Mouse (Mus musculus): ENCODE results near the gene Aif1. TPM values are rescaled to one million over a fixed set of nuclear protein-coding genes. Genes with fewer than 3 reads are reported as not detected.
A peak's percentile ranks its signal among the peaks of the same experiment; 100 is the strongest.
"Not testable (repeated sequence)": the region's sequence is repeated elsewhere in the genome, so short reads cannot be mapped to it uniquely, and the experiment has no call there.

Gene Aif1
- polyA plus RNA-seq, 1 experiment = 17.2 TPM

- not testable (repeated sequence) for DNase-seq (ENCODE audit: extremely low spot score in 1 of 2, low spot score in 1 of 2)
Measured at GRCm38 (mm10) chr17:35123287-35123686, 52.6 kb downstream of the Aif1 start.

GRCm38 (mm10) chr17:35121871-35122303 is 54.0 kb downstream of the Aif1 start, which contains the start of gene Csnk2b:
Gene Csnk2b, minus strand, starts transcription at chr17:35122053.
- peak; percentile 69 to 82 for DNase-seq (ENCODE audit: extremely low spot score in 1 of 2, low spot score in 1 of 2)

GRCm38 (mm10) chr17:35121143-35121799 is 54.6 kb downstream of the Aif1 start, which contains the start of gene Gpank1:
Gene Gpank1, plus strand, starts transcription at chr17:35121455.
- peak; percentile 98 for DNase-seq (ENCODE audit: extremely low spot score in 1 of 2, low spot score in 1 of 2)

Other genes starting within 250 kb of the Aif1 start
- 48.7 and 53.6 TPM in 2 replicates for gene Neu1, start 244.8 kb downstream of the Aif1 start, polyA plus RNA-seq (2012; rRNA removed)
- 10.9 and 13.4 TPM in 2 replicates for gene Hspa1b, start 216.8 kb downstream of the Aif1 start, polyA plus RNA-seq (2012; rRNA removed)
- 0.20 TPM in 1 of 2 replicates, not detected in the other for gene Gm20481, start 206.2 kb downstream of the Aif1 start, polyA plus RNA-seq (2012; rRNA removed)
- 13.8 and 14.6 TPM in 2 replicates for gene Hspa1a, start 203.9 kb downstream of the Aif1 start, polyA plus RNA-seq (2012; rRNA removed)
- gene Hspa1l, start 203.4 kb downstream of the Aif1 start, polyA plus RNA-seq (2012; rRNA removed) = 0.40 and 0.74 TPM in 2 replicates
- gene Lsm2, start 194.2 kb downstream of the Aif1 start, polyA plus RNA-seq (2012; rRNA removed) = 43.9 and 49.7 TPM in 2 replicates
- gene Vars, start 175.1 kb downstream of the Aif1 start, polyA plus RNA-seq (2012; rRNA removed) = 48.2 and 55.1 TPM in 2 replicates
- gene Vwa7, start 159.5 kb downstream of the Aif1 start, polyA plus RNA-seq (2012; rRNA removed) = 0.48 and 0.59 TPM in 2 replicates
- gene Sapcd1, start 148.1 kb downstream of the Aif1 start, polyA plus RNA-seq (2012; rRNA removed) = 1.5 and 2.6 TPM in 2 replicates
- 1.5 and 2.0 TPM in 2 replicates for gene Msh5, start 129.3 kb downstream of the Aif1 start, polyA plus RNA-seq (2012; rRNA removed)
- gene Clic1, start 126.1 kb downstream of the Aif1 start, polyA plus RNA-seq (2012; rRNA removed) = 26.4 and 28.5 TPM in 2 replicates
- gene Ddah2, start 117.0 kb downstream of the Aif1 start, polyA plus RNA-seq (2012; rRNA removed) = 40.8 and 42.8 TPM in 2 replicates
- gene Ly6g6c, start 110.7 kb downstream of the Aif1 start, polyA plus RNA-seq (2012; rRNA removed) = not detected in 2 replicates
- gene Mpig6b, start 109.9 kb downstream of the Aif1 start, polyA plus RNA-seq (2012; rRNA removed) = 0.04 TPM in 2 replicates
- 65.5 and 71.7 TPM in 2 replicates for gene Ly6g6e, start 99.2 kb downstream of the Aif1 start, polyA plus RNA-seq (2012; rRNA removed)
- 2.3 and 2.9 TPM in 2 replicates for gene Ly6g6d, start 98.0 kb downstream of the Aif1 start, polyA plus RNA-seq (2012; rRNA removed)
- gene Ly6g6f, start 90.5 kb downstream of the Aif1 start, polyA plus RNA-seq (2012; rRNA removed) = 0.10 and 0.27 TPM in 2 replicates
- 144 and 159 TPM in 2 replicates for gene Abhd16a, start 86.8 kb downstream of the Aif1 start, polyA plus RNA-seq (2012; rRNA removed)
- 0.38 TPM in 1 of 2 replicates, not detected in the other for gene Ly6g5c, start 67.8 kb downstream of the Aif1 start, polyA plus RNA-seq (2012; rRNA removed)
- gene Ly6g5b, start 60.6 kb downstream of the Aif1 start, polyA plus RNA-seq (2012; rRNA removed) = 1.2 and 2.0 TPM in 2 replicates
- gene Gpank1, start 54.6 kb downstream of the Aif1 start, polyA plus RNA-seq (2012; rRNA removed) = 18.9 and 20.2 TPM in 2 replicates
- gene Csnk2b, start 54.0 kb downstream of the Aif1 start, polyA plus RNA-seq (2012; rRNA removed) = 173 and 179 TPM in 2 replicates
- 8.2 and 9.1 TPM in 2 replicates for gene D17H6S53E, start 49.7 kb downstream of the Aif1 start, polyA plus RNA-seq (2012; rRNA removed)
- 0.40 and 0.78 TPM in 2 replicates for gene Apom, start 44.0 kb downstream of the Aif1 start, polyA plus RNA-seq (2012; rRNA removed)
- 199 and 213 TPM in 2 replicates for gene Bag6, start 40.9 kb downstream of the Aif1 start, polyA plus RNA-seq (2012; rRNA removed)
- 261 and 306 TPM in 2 replicates for gene Prrc2a, start 11.2 kb downstream of the Aif1 start, polyA plus RNA-seq (2012; rRNA removed)
- gene Lst1, start 12.4 kb upstream of the Aif1 start, polyA plus RNA-seq (2012; rRNA removed) = 14.3 and 20.7 TPM in 2 replicates
- 0.78 and 0.88 TPM in 2 replicates for gene Ltb, start 18.4 kb upstream of the Aif1 start, polyA plus RNA-seq (2012; rRNA removed)
- gene Tnf, start 25.9 kb upstream of the Aif1 start, polyA plus RNA-seq (2012; rRNA removed) = 0.11 and 0.14 TPM in 2 replicates
- 0.06 and 0.17 TPM in 2 replicates for gene Lta, start 29.3 kb upstream of the Aif1 start, polyA plus RNA-seq (2012; rRNA removed)
- gene Gm16181, start 44.8 kb upstream of the Aif1 start, polyA plus RNA-seq (2012; rRNA removed) = not detected in 2 replicates
- gene Atp6v1g2, start 57.6 kb upstream of the Aif1 start, polyA plus RNA-seq (2012; rRNA removed) = 665 and 695 TPM in 2 replicates
- 13.7 and 15.1 TPM in 2 replicates for gene Nfkbil1, start 59.7 kb upstream of the Aif1 start, polyA plus RNA-seq (2012; rRNA removed)
- gene Ddx39b, start 65.7 kb upstream of the Aif1 start, polyA plus RNA-seq (2012; rRNA removed) = 438 and 444 TPM in 2 replicates
- gene H2-D1, start 86.7 kb upstream of the Aif1 start, polyA plus RNA-seq (2012; rRNA removed) = 66.1 and 69.2 TPM in 2 replicates
- 0.44 and 1.1 TPM in 2 replicates for gene H2-Q1, start 144.3 kb upstream of the Aif1 start, polyA plus RNA-seq (2012; rRNA removed)
- gene H2-Q2, start 166.2 kb upstream of the Aif1 start, polyA plus RNA-seq (2012; rRNA removed) = 0.14 and 0.46 TPM in 2 replicates
- gene H2-Q4, start 203.5 kb upstream of the Aif1 start, polyA plus RNA-seq (2012; rRNA removed) = 9.1 and 9.7 TPM in 2 replicates
- gene H2-Q6, start 248.8 kb upstream of the Aif1 start, polyA plus RNA-seq (2012; rRNA removed) = 0.88 and 0.99 TPM in 2 replicates